Mouse (Mus musculus): ENCODE results near the gene Igfbp5.

- TF ChIP-seq CTCF (conservative IDR thresholded peaks at IDR 0.05; ENCODE audit: insufficient read depth, insufficient read length, low read depth, low read length) (no peak), POLR2A (IDR thresholded peaks at IDR 0.05; ENCODE audit: low read depth, low read length) (no peak)
These were observed 7.3 kb downstream of the Igfbp5 start for GRCm38 (mm10) chr1:72867346-72867745.
